Comparison of ENCODE assay signal across 8 mouse cellular contexts in genomic region chr8:70729808-70730475, GRCm38 (mm10). TPM values are rescaled to one million over a fixed set of nuclear protein-coding genes. Genes with fewer than 3 reads are reported as not detected.
DNase-seq lines count a peak whose midpoint lies in the region; ATAC-seq and TF ChIP-seq lines count a peak whose summit lies in the region.

No protein-coding gene starts in this region.

- TF ChIP-seq POLR2A in spleen, adult 2 months (IDR thresholded peaks at IDR 0.05; ENCODE audit: low read depth, low read length), result no peak

- H3K27me3 ChIP-seq in heart, embryonic 10.5 days (ENCODE audit: insufficient read depth, poor library complexity, severe bottlenecking), result peaks cover 77% of the 10 kb centered on the region
- H3K27me3 ChIP-seq in lung, embryonic 14.5 days (ENCODE audit: insufficient read depth, low read length), result peaks cover 33% of the 10 kb centered on the region
- H3K27me3 ChIP-seq in spleen, adult 2 months (ENCODE audit: control insufficient read depth, insufficient read depth, low read length), result no peaks in the 10 kb centered on the region

- 4% methylated on average over 34 of the region's 34 CpGs for WGBS in heart, embryonic 10.5 days
- WGBS in lung, embryonic 14.5 days, result 2% methylated on average over 34 of the region's 34 CpGs
- 2% methylated on average over 34 of the region's 34 CpGs for WGBS in spleen, adult 2 months

- no peak for DNase-seq in heart, embryonic 10.5 days (ENCODE audit: low spot score)
- no peak for DNase-seq in heart, adult 9 months (ENCODE audit: low spot score in 2 of 2)
- DNase-seq in ES-CJ7 (ENCODE audit: low read depth, low spot score), result peak; percentile 94
- DNase-seq in lung, embryonic 14.5 days, result peak; percentile 29
- DNase-seq in spleen, adult 2 months (ENCODE audit: low read depth in 1 of 2, low spot score in 2 of 2), result peak; percentile 45 to 73
- no peak for DNase-seq in adrenal gland, adult 2 months
- no peak for DNase-seq in layer of hippocampus, adult 11-12 months (ENCODE audit: low spot score)

- ATAC-seq in granulocyte monocyte progenitor cell, adult 5-6 weeks (replicated peaks; ENCODE audit: poor library complexity, severe bottlenecking), result peak; percentile 84
- ATAC-seq in lung, embryonic 14.5 days (ENCODE audit: insufficient read depth), result no peak

- H3K9ac ChIP-seq in lung, embryonic 14.5 days, result peak overlapping the region; percentile 29; the same call in 1 of the 2 replicates

- H3K4me3 ChIP-seq in heart, embryonic 10.5 days, result peak overlapping the region; percentile 53
- H3K4me3 ChIP-seq in lung, embryonic 14.5 days (ENCODE audit: low read depth, low read length), result peak overlapping the region; percentile 21
- peak overlapping the region; percentile 47; the same call in 1 of the 2 replicates for H3K4me3 ChIP-seq in spleen, adult 2 months (ENCODE audit: extremely low read depth, insufficient read depth, insufficient read length)

- peak overlapping the region; percentile 51 for H3K4me2 ChIP-seq in lung, embryonic 14.5 days

- H3K9me3 ChIP-seq in heart, embryonic 10.5 days, result no peaks in the 10 kb centered on the region
- no peaks in the 10 kb centered on the region for H3K9me3 ChIP-seq in lung, embryonic 14.5 days (ENCODE audit: low read depth, low read length)

- no peaks in the 10 kb centered on the region for H3K36me3 ChIP-seq in heart, embryonic 10.5 days
- H3K36me3 ChIP-seq in lung, embryonic 14.5 days (ENCODE audit: insufficient read depth), result no peaks in the 10 kb centered on the region
- no peaks in the 10 kb centered on the region for H3K36me3 ChIP-seq in spleen, adult 2 months (ENCODE audit: control insufficient read depth, insufficient read depth, low read length)

- H3K27ac ChIP-seq in heart, embryonic 10.5 days, result no peak overlapping the region
- no peak overlapping the region for H3K27ac ChIP-seq in lung, embryonic 14.5 days (ENCODE audit: low read depth)
- H3K27ac ChIP-seq in spleen, adult 2 months (ENCODE audit: insufficient read depth, low read length), result peak overlapping the region; percentile 19; the same call in 1 of the 2 replicates

- peak; percentile 55 for TF ChIP-seq CTCF in lung, embryonic 14.5 days (IDR thresholded peaks at IDR 0.05; ENCODE audit: low read depth)
- TF ChIP-seq CTCF in spleen, adult 2 months (IDR thresholded peaks at IDR 0.05; ENCODE audit: extremely low read depth, insufficient read depth, insufficient read length, insufficient replicate concordance), result peak; percentile 31; the same call in 1 of the 2 replicates

- H3K4me1 ChIP-seq in heart, embryonic 10.5 days, result peaks cover 7% of the 10 kb centered on the region
- H3K4me1 ChIP-seq in lung, embryonic 14.5 days (ENCODE audit: insufficient read depth), result no peaks in the 10 kb centered on the region
- peaks cover 12% of the 10 kb centered on the region; the same call in 1 of the 2 replicates for H3K4me1 ChIP-seq in spleen, adult 2 months (ENCODE audit: control insufficient read depth, insufficient read depth, insufficient read length)

RNA-seq across cellular contexts. Expression of gene Pde4c, which starts 6.4 kb away (rescaled TPM):
- 0.45 and 0.48 TPM in 2 replicates for polyA plus RNA-seq in heart, embryonic 10.5 days (2016; fragmentation: Nextera tagmentation; extraction: Ambion mirVana)
- not detected in 2 replicates for total RNA-seq in granulocyte monocyte progenitor cell, adult 5-6 weeks (2014; fragmentation: Nextera tagmentation)
- total RNA-seq in granulocyte monocyte progenitor cell, adult 5-6 weeks (2017), result not detected in 2 replicates
- 0.17 and 0.23 TPM in 2 replicates for polyA plus RNA-seq in lung, embryonic 14.5 days (2014; fragmentation: Nextera tagmentation; extraction: Ambion mirVana)
- polyA plus RNA-seq in spleen, adult 2 months (2012; rRNA removed), result 2.8 and 3.6 TPM in 2 replicates
- total RNA-seq in adrenal gland, adult 2 months (2021), result 1 to 10 TPM in 1 of 2 experiments, under 1 TPM in 1; 0.76 to 1.0 TPM
- 2.9 and 3.3 TPM in 2 replicates for polyA plus RNA-seq in adrenal gland, adult 2 months (2012; rRNA removed)

RNA-seq across cellular contexts. Expression of gene Gm3336, which starts 11.6 kb away (rescaled TPM):
- polyA plus RNA-seq in heart, embryonic 10.5 days (2016; fragmentation: Nextera tagmentation; extraction: Ambion mirVana), result not detected in 2 replicates
- not detected in 2 replicates for total RNA-seq in granulocyte monocyte progenitor cell, adult 5-6 weeks (2014; fragmentation: Nextera tagmentation)
- total RNA-seq in granulocyte monocyte progenitor cell, adult 5-6 weeks (2017), result not detected in 2 replicates
- not detected in 2 replicates for polyA plus RNA-seq in lung, embryonic 14.5 days (2014; fragmentation: Nextera tagmentation; extraction: Ambion mirVana)
- polyA plus RNA-seq in spleen, adult 2 months (2012; rRNA removed), result 0.65 and 0.92 TPM in 2 replicates
- under 1 TPM in 1 of 2 experiments, not detected in 1; 0.69 TPM for total RNA-seq in adrenal gland, adult 2 months (2021)
- 0.51 and 0.97 TPM in 2 replicates for polyA plus RNA-seq in adrenal gland, adult 2 months (2012; rRNA removed)

RNA-seq across cellular contexts. Expression of gene Rab3a, which starts 24.5 kb away (rescaled TPM):
- polyA plus RNA-seq in heart, embryonic 10.5 days (2016; fragmentation: Nextera tagmentation; extraction: Ambion mirVana), result 11.2 and 14.2 TPM in 2 replicates
- 5.5 and 10.8 TPM in 2 replicates for total RNA-seq in granulocyte monocyte progenitor cell, adult 5-6 weeks (2014; fragmentation: Nextera tagmentation)
- total RNA-seq in granulocyte monocyte progenitor cell, adult 5-6 weeks (2017), result 0.34 and 1.6 TPM in 2 replicates
- 10.5 and 12.0 TPM in 2 replicates for polyA plus RNA-seq in lung, embryonic 14.5 days (2014; fragmentation: Nextera tagmentation; extraction: Ambion mirVana)
- polyA plus RNA-seq in spleen, adult 2 months (2012; rRNA removed), result 12.1 and 17.7 TPM in 2 replicates
- 10 to 100 TPM; 49.1 to 85.5 TPM for total RNA-seq in adrenal gland, adult 2 months (2021)
- 141 and 152 TPM in 2 replicates for polyA plus RNA-seq in adrenal gland, adult 2 months (2012; rRNA removed)

RNA-seq across cellular contexts. Expression of gene Iqcn, which starts 26.7 kb away (rescaled TPM):
- not detected in 2 replicates for polyA plus RNA-seq in heart, embryonic 10.5 days (2016; fragmentation: Nextera tagmentation; extraction: Ambion mirVana)
- not detected in 2 replicates for total RNA-seq in granulocyte monocyte progenitor cell, adult 5-6 weeks (2014; fragmentation: Nextera tagmentation)
- not detected in 2 replicates for total RNA-seq in granulocyte monocyte progenitor cell, adult 5-6 weeks (2017)
- 0.04 TPM in 1 of 2 replicates, not detected in the other for polyA plus RNA-seq in lung, embryonic 14.5 days (2014; fragmentation: Nextera tagmentation; extraction: Ambion mirVana)
- polyA plus RNA-seq in spleen, adult 2 months (2012; rRNA removed), result 0.08 and 0.09 TPM in 2 replicates
- total RNA-seq in adrenal gland, adult 2 months (2021), result under 1 TPM in 1 of 2 experiments, not detected in 1; 0.12 TPM
- 0.25 and 0.28 TPM in 2 replicates for polyA plus RNA-seq in adrenal gland, adult 2 months (2012; rRNA removed)

RNA-seq across cellular contexts. Expression of gene Mpv17l2, which starts 30.8 kb away (rescaled TPM):
- polyA plus RNA-seq in heart, embryonic 10.5 days (2016; fragmentation: Nextera tagmentation; extraction: Ambion mirVana), result 39.0 and 44.6 TPM in 2 replicates
- total RNA-seq in granulocyte monocyte progenitor cell, adult 5-6 weeks (2014; fragmentation: Nextera tagmentation), result 28.6 and 41.1 TPM in 2 replicates
- 9.0 and 9.3 TPM in 2 replicates for total RNA-seq in granulocyte monocyte progenitor cell, adult 5-6 weeks (2017)
- 27.9 and 29.4 TPM in 2 replicates for polyA plus RNA-seq in lung, embryonic 14.5 days (2014; fragmentation: Nextera tagmentation; extraction: Ambion mirVana)
- 37.3 and 69.8 TPM in 2 replicates for polyA plus RNA-seq in spleen, adult 2 months (2012; rRNA removed)
- total RNA-seq in adrenal gland, adult 2 months (2021), result 100 to 1,000 TPM; 108 to 132 TPM
- 359 and 417 TPM in 2 replicates for polyA plus RNA-seq in adrenal gland, adult 2 months (2012; rRNA removed)

Comparison
In these comparisons a context has a peak if more than half of its experiments do, and no peak if none do; other contexts are left out.
1. DNase-seq: peak in ES-CJ7 (single experiment), lung, embryonic 14.5 days (single experiment) and spleen, adult 2 months (2 of 2); none in heart, embryonic 10.5 days (single experiment), heart, adult 9 months (0 of 2), adrenal gland, adult 2 months (single experiment) and layer of hippocampus, adult 11-12 months (single experiment).
2. Peak in every context shown above with its lines, with median percentiles within 50 percentile points of each other: H3K4me3 ChIP-seq.